Mouse (Mus musculus): Measurements from ENCODE around the gene Crybb3.

DNA sequence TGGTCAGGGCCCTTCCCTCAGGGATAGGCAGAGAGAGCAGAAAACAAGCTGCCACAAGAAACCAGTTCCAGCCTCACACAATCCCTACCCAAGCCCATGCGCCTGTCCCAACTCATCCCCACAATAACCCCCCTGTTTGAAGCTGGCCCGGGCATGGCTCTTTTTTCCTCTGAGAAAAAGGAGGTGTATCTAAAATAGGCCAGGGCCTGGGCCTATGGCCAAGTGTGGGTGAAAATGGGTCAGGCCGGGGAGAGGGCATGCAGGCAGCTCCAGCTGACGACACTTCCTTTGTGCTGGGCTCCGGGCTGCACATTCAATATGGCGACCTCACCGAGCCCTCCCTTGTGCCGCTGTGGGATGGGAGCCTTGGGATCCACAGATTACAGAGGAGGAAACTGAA is 37.9 kb downstream of the Crybb3 start:
- TF ChIP-seq CTCF (IDR thresholded peaks at IDR 0.05; ENCODE audit: insufficient read depth, low read depth, low read length) (no peak), POLR2A (IDR thresholded peaks at IDR 0.05; ENCODE audit: insufficient read depth, low read depth, low read length) (no peak)

All from olfactory bulb, adult 2 months (tissue).